Mouse (Mus musculus): Measurements from ENCODE around the gene Scd2. TPM values are rescaled to one million over a fixed set of nuclear protein-coding genes. Genes with fewer than 3 reads are reported as not detected.
A peak's percentile ranks its signal among the peaks of the same experiment; 100 is the strongest.

Gene Scd2
- polyA plus RNA-seq, 1 experiment from 2014 or later: 224 TPM

DNA sequence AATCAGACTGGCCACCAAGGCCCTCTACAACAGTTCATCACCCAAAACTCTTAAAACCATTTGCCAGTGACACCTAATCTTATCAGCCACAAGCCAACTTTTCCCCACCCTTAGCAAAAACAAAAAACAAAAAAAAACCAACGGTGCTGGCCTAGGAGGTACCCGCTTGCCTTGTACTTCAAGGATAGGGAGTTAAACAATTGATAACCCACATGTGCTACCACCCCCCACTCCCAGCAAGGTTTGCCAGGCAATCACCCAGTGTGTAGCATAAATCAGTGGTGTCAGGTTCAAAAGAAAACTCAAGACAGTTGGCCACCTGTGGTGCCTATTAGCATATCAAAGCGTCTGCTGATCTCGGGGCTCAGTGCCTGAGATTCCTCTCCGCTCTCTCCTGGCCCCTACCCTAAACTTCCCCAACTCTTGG lies 27.6 kb upstream of the Scd2 start:
- no peak overlapping the region; the same call in 1 of the 2 replicates for H3K27ac ChIP-seq (replicated peaks; ENCODE audit: low read depth, low read length)
- ATAC-seq (ENCODE audit: low read depth): no peak
- no peaks in the 10 kb centered on the region for H3K9me3 ChIP-seq (ENCODE audit: control insufficient read depth, low read length)
- DNase-seq (ENCODE audit: low spot score): no peak
- WGBS: 41% methylated on average over 5 of the region's 5 CpGs
- no peaks in the 10 kb centered on the region for H3K36me3 ChIP-seq (ENCODE audit: control insufficient read depth, insufficient read depth, low read length)
- H3K9ac ChIP-seq (ENCODE audit: low read depth, low read length): no peak overlapping the region
- no peaks in the 10 kb centered on the region for H3K27me3 ChIP-seq (replicated peaks; ENCODE audit: control insufficient read depth, insufficient read depth, low read length)
- H3K4me3 ChIP-seq (ENCODE audit: low read depth, low read length): no peak overlapping the region
- peak overlapping the region; percentile 78; the same call in 1 of the 2 replicates for H3K4me2 ChIP-seq (ENCODE audit: low read depth, low read length)
- H3K4me1 ChIP-seq (ENCODE audit: control insufficient read depth, insufficient read depth, low read length): peaks cover 9% of the 10 kb centered on the region

DNA sequence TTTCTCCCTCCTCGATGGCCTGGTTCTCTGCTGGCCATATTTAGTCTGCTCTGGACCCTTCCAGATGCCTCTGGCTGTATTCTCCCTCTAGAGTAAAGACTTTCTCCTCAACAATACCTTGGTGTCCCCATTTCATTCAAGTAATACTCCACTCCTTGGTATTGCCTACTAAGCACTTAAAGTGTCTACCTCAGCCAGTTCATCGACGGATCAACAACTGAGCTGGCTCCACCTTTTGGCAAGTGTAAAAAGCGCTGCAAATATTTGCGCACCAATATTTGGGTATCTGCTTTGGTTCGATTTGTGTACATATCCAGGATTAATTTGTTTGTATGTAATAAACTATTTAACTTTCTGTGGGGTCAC lies 27.0 kb upstream of the Scd2 start:
- Histone ChIP-seq H3K4me3 (ENCODE audit: low read depth, low read length) (peak overlapping the region; percentile 60), H3K27ac (replicated peaks; ENCODE audit: low read depth, low read length) (peak overlapping the region; percentile 94), H3K4me2 (ENCODE audit: low read depth, low read length) (peak overlapping the region; percentile 78), H3K36me3 (ENCODE audit: control insufficient read depth, insufficient read depth, low read length) (no peaks in the 10 kb centered on the region), H3K27me3 (replicated peaks; ENCODE audit: control insufficient read depth, insufficient read depth, low read length) (no peaks in the 10 kb centered on the region), H3K4me1 (ENCODE audit: control insufficient read depth, insufficient read depth, low read length) (peaks cover 9% of the 10 kb centered on the region), H3K9me3 (ENCODE audit: control insufficient read depth, low read length) (no peaks in the 10 kb centered on the region), H3K9ac (ENCODE audit: low read depth, low read length) (peak overlapping the region; percentile 78)
- peak; percentile 19 for ATAC-seq (ENCODE audit: low read depth)
- peak; percentile 51 for DNase-seq (ENCODE audit: low spot score)
- WGBS: 8% methylated on average over 6 of the region's 6 CpGs

DNA sequence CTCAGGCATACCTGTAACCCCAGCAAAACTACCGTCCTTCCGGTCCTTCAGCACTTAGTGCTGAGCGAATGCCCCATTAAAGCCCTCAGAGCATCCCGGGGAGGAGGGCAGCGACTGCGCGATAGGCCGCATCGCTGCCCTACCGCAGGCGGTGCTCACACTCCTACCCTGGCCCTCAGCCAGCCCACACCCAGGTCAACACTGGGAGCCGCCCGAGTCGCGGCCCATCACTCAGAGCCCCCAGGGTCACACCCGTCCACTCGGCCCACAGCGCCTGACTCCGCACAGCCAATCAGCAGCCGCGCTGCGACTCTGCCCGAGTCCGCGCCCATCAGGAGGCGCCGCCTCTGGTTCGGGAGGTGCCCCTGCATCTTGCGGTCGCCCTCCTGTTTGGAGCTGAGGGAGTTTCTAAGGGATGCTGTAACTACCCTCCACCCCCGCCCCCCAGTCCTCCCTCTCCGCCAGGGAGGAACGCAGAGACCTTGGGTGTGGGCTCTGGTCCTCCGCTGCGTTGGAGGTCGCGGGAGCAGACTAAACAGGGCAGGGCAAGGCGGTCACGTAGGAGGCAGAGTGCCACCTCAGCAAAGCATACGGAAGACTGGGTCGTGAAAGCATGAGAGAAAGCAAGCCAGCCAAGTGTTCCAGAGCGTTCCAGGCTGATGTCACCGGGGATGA lies 26.5 kb upstream of the Scd2 start:
- Histone ChIP-seq H3K27me3 (replicated peaks; ENCODE audit: control insufficient read depth, insufficient read depth, low read length) (no peaks in the 10 kb centered on the region), H3K36me3 (ENCODE audit: control insufficient read depth, insufficient read depth, low read length) (no peaks in the 10 kb centered on the region), H3K4me3 (ENCODE audit: low read depth, low read length) (peak overlapping the region; percentile 60), H3K27ac (replicated peaks; ENCODE audit: low read depth, low read length) (peak overlapping the region; percentile 94), H3K4me2 (ENCODE audit: low read depth, low read length) (peak overlapping the region; percentile 78), H3K9ac (ENCODE audit: low read depth, low read length) (peak overlapping the region; percentile 78), H3K4me1 (ENCODE audit: control insufficient read depth, insufficient read depth, low read length) (peaks cover 9% of the 10 kb centered on the region), H3K9me3 (ENCODE audit: control insufficient read depth, low read length) (no peaks in the 10 kb centered on the region)
- DNase-seq (ENCODE audit: low spot score): peak; percentile 97
- 1% methylated on average over 38 of the region's 43 CpGs for WGBS
- ATAC-seq (ENCODE audit: low read depth): peak; percentile 98

DNA sequence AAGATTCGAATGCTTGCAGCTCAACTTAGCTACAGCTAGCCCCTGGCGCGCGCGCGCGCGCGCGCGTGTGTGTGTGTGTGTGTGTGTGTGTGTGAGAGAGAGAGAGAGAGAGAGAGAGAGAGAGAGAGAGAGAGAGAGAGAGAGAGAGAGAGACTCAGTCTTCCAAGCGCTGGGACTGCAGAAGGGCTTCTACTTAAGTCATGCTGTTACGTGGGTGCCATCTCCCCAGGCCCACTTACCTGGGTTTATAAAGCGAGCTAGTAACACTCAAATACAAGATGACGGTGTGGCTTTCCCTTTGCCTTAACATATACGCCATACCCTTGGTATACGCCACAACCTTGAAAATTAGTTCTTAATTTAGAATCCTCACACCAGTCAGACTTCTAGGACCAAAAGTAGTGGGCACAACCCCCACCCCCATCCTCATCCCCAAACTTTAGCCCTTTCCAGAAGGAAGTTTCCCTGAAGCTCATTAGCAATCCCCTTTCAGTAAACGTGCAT lies 25.9 kb upstream of the Scd2 start:
- H3K9ac ChIP-seq (ENCODE audit: low read depth, low read length): peak overlapping the region; percentile 78
- ATAC-seq (ENCODE audit: low read depth) (no peak), DNase-seq (ENCODE audit: low spot score) (no peak)
- WGBS: 11% methylated on average over 16 of the region's 18 CpGs
- H3K27me3 ChIP-seq (replicated peaks; ENCODE audit: control insufficient read depth, insufficient read depth, low read length): no peaks in the 10 kb centered on the region
- H3K9me3 ChIP-seq (ENCODE audit: control insufficient read depth, low read length): no peaks in the 10 kb centered on the region
- peak overlapping the region; percentile 78 for H3K4me2 ChIP-seq (ENCODE audit: low read depth, low read length)
- no peaks in the 10 kb centered on the region for H3K36me3 ChIP-seq (ENCODE audit: control insufficient read depth, insufficient read depth, low read length)
- peak overlapping the region; percentile 94 for H3K27ac ChIP-seq (replicated peaks; ENCODE audit: low read depth, low read length)
- peaks cover 9% of the 10 kb centered on the region for H3K4me1 ChIP-seq (ENCODE audit: control insufficient read depth, insufficient read depth, low read length)
- H3K4me3 ChIP-seq (ENCODE audit: low read depth, low read length): peak overlapping the region; percentile 60

- H3K4me3 ChIP-seq (ENCODE audit: low read depth, low read length): no peak overlapping the region
- 85% methylated on average over 4 of the region's 4 CpGs for WGBS
- no peaks in the 10 kb centered on the region for H3K36me3 ChIP-seq (ENCODE audit: control insufficient read depth, insufficient read depth, low read length)
- ATAC-seq (ENCODE audit: low read depth): no peak
- H3K27me3 ChIP-seq (replicated peaks; ENCODE audit: control insufficient read depth, insufficient read depth, low read length): no peaks in the 10 kb centered on the region
- no peak overlapping the region for H3K9ac ChIP-seq (ENCODE audit: low read depth, low read length)
- no peak overlapping the region for H3K4me2 ChIP-seq (ENCODE audit: low read depth, low read length)
- no peak for DNase-seq (ENCODE audit: low spot score)
- no peak overlapping the region for H3K27ac ChIP-seq (replicated peaks; ENCODE audit: low read depth, low read length)
- no peaks in the 10 kb centered on the region for H3K9me3 ChIP-seq (ENCODE audit: control insufficient read depth, low read length)
- no peaks in the 10 kb centered on the region for H3K4me1 ChIP-seq (ENCODE audit: control insufficient read depth, insufficient read depth, low read length)
Observed at GRCm38 (mm10) chr19:44273711-44274110, 19.8 kb upstream of the Scd2 start.

DNA sequence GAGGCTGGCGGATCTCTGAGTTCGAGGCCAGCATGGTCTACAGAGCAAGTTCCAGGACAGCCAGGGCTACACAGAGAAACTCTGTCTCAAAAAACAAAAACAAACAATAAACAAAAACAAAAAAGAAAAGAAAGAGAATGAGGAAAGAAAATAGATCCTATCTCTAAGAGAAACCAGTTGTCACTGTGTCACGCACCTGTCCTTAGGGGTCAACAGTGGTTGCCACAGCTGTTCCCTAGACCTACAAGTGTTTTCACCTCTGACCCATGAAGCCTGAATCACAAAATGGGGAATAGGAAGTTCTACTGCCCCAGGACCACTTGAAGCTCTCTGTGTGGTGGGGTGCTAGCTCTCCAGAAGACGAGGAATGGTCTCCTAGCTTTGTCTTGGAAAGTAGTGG lies 19.0 kb upstream of the Scd2 start:
- H3K36me3 ChIP-seq (ENCODE audit: control insufficient read depth, insufficient read depth, low read length): no peaks in the 10 kb centered on the region
- WGBS: 93% methylated on average over 4 of the region's 4 CpGs
- H3K9ac ChIP-seq (ENCODE audit: low read depth, low read length): no peak overlapping the region
- H3K4me2 ChIP-seq (ENCODE audit: low read depth, low read length): no peak overlapping the region
- H3K4me1 ChIP-seq (ENCODE audit: control insufficient read depth, insufficient read depth, low read length): no peaks in the 10 kb centered on the region
- H3K4me3 ChIP-seq (ENCODE audit: low read depth, low read length): no peak overlapping the region
- H3K27ac ChIP-seq (replicated peaks; ENCODE audit: low read depth, low read length): no peak overlapping the region
- ATAC-seq (ENCODE audit: low read depth): no peak
- H3K27me3 ChIP-seq (replicated peaks; ENCODE audit: control insufficient read depth, insufficient read depth, low read length): no peaks in the 10 kb centered on the region
- no peak for DNase-seq (ENCODE audit: low spot score)
- no peaks in the 10 kb centered on the region for H3K9me3 ChIP-seq (ENCODE audit: control insufficient read depth, low read length)

- DNase-seq (ENCODE audit: low spot score) (no peak), ATAC-seq (ENCODE audit: low read depth) (no peak)
- WGBS: 96% methylated on average over 1 of the region's 1 CpGs
- Histone ChIP-seq H3K27ac (replicated peaks; ENCODE audit: low read depth, low read length) (no peak overlapping the region), H3K4me3 (ENCODE audit: low read depth, low read length) (no peak overlapping the region), H3K9me3 (ENCODE audit: control insufficient read depth, low read length) (no peaks in the 10 kb centered on the region), H3K4me2 (ENCODE audit: low read depth, low read length) (no peak overlapping the region), H3K4me1 (ENCODE audit: control insufficient read depth, insufficient read depth, low read length) (peaks cover 4% of the 10 kb centered on the region), H3K9ac (ENCODE audit: low read depth, low read length) (no peak overlapping the region), H3K27me3 (replicated peaks; ENCODE audit: control insufficient read depth, insufficient read depth, low read length) (no peaks in the 10 kb centered on the region), H3K36me3 (ENCODE audit: control insufficient read depth, insufficient read depth, low read length) (no peaks in the 10 kb centered on the region)
Observed at GRCm38 (mm10) chr19:44275418-44275817, 18.1 kb upstream of the Scd2 start.

DNA sequence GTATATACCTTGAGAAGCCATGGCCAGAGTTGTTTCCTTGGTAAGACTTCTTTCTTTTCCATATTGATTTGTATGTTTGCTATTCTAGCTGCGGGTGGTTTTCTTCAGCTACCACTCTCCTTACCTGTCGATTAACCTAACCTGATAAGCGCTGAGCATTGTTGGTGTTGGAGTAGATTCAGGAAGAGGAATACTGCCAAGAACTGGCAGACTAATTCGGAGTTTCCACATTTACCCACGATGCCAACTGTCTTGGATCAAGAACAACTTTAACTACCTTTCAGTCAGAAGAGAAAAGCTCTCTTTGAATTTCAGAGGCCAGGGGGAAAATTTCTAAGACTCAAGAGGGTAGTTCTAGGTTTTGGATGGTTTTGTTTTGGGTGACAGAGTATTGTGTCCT lies 16.6 kb upstream of the Scd2 start:
- Histone ChIP-seq H3K4me3 (ENCODE audit: low read depth, low read length) (no peak overlapping the region), H3K36me3 (ENCODE audit: control insufficient read depth, insufficient read depth, low read length) (no peaks in the 10 kb centered on the region), H3K27ac (replicated peaks; ENCODE audit: low read depth, low read length) (no peak overlapping the region), H3K4me2 (ENCODE audit: low read depth, low read length) (no peak overlapping the region), H3K4me1 (ENCODE audit: control insufficient read depth, insufficient read depth, low read length) (peaks cover 19% of the 10 kb centered on the region), H3K9ac (ENCODE audit: low read depth, low read length) (no peak overlapping the region), H3K27me3 (replicated peaks; ENCODE audit: control insufficient read depth, insufficient read depth, low read length) (no peaks in the 10 kb centered on the region), H3K9me3 (ENCODE audit: control insufficient read depth, low read length) (no peaks in the 10 kb centered on the region)
- DNase-seq (ENCODE audit: low spot score) (no peak), ATAC-seq (ENCODE audit: low read depth) (no peak)
- 73% methylated on average over 5 of the region's 5 CpGs for WGBS

DNA sequence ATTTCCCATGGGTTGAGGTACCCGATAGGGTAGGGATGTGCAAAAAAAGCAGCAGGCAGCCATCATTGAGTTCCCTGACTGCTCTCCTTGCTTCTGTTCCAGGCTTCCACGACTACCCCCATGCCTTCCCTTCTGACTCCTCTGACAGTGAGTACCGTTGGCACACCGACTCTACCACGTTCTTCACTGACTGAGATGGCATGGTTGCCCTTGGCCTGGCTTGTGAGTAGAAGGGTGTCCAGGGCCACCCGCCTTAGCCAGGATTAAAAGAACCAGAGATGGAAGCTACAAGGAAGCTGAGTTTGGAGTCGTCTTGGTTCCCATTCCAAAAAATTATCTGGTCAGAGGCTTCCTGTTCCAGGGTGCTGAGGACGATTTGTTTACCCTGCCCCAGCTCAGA lies 15.5 kb upstream of the Scd2 start:
- ATAC-seq (ENCODE audit: low read depth) (no peak), DNase-seq (ENCODE audit: low spot score) (no peak)
- Histone ChIP-seq H3K4me2 (ENCODE audit: low read depth, low read length) (no peak overlapping the region), H3K27me3 (replicated peaks; ENCODE audit: control insufficient read depth, insufficient read depth, low read length) (no peaks in the 10 kb centered on the region), H3K36me3 (ENCODE audit: control insufficient read depth, insufficient read depth, low read length) (no peaks in the 10 kb centered on the region), H3K9me3 (ENCODE audit: control insufficient read depth, low read length) (no peaks in the 10 kb centered on the region), H3K4me3 (ENCODE audit: low read depth, low read length) (no peak overlapping the region), H3K4me1 (ENCODE audit: control insufficient read depth, insufficient read depth, low read length) (peaks cover 27% of the 10 kb centered on the region), H3K27ac (replicated peaks; ENCODE audit: low read depth, low read length) (no peak overlapping the region), H3K9ac (ENCODE audit: low read depth, low read length) (no peak overlapping the region)
- 81% methylated on average over 8 of the region's 8 CpGs for WGBS

Data from embryonic facial prominence, embryonic 14.5 days (tissue).